Mouse (Mus musculus): ENCODE results near the gene Ap4b1.
"Not testable (repeated sequence)": the region's sequence is repeated elsewhere in the genome, so short reads cannot be mapped to it uniquely, and the experiment has no call there.

The Ap4b1 gene

DNA sequence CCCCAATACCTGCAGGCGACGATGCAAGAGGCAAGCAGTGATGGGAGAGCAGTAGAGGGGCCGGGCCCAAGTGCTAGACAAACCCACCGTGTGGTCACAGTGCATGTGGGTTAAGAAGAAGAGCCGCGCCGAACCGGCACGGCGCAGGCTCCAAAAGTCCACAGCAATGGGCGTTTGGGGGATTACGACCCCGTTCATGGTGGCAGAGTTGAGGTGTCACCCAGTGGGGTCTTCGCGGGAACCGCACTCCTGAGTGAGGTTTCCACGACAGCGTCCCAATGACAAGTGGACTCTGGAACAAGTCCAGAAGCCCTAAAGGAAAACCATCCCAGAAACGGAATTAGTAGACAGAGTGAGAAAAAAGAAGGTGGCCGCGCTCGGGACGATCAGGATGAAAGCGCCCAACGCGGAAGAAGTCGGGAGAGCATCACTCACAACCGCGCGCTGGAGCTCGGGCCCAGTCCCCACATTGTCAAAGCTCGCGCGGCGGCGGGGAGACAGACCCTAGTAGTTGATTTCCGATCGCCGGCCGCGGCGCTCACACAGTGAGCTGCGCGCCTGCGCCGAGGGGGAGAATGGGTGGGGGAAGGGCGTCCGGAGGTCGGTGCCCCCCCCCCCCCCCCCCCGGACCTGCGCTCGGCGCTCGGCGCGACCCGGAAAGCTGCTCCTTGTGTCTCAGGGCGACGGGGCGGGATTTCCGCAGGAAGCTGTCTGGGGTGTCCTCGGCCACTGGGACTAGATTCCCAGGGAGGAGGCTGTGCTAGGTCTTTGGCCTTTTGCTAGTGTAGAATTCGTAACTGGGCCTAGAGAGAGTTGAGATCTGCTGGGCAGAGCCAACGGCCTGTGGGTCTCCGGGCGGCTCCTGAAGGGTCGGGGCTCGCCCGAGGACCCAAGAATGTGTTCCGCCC is at the start of gene Ap4b1, which contains the start of the genes Dclre1b and Gm43064:
TSS of gene Ap4b1 (plus strand) at position 630 of the 908 bp plus-strand sequence.
TSS of gene Dclre1b (minus strand) at position 554 of the 908 bp plus-strand sequence.
TSS of gene Gm43064 (plus strand) at position 683 of the 908 bp plus-strand sequence.
- peak; percentile 82 for DNase-seq (ENCODE audit: low spot score)

- DNase-seq (ENCODE audit: low spot score) = no peak
Observed at GRCm38 (mm10) chr3:103766789-103767188, 42.5 kb upstream of the Ap4b1 start.

DNA sequence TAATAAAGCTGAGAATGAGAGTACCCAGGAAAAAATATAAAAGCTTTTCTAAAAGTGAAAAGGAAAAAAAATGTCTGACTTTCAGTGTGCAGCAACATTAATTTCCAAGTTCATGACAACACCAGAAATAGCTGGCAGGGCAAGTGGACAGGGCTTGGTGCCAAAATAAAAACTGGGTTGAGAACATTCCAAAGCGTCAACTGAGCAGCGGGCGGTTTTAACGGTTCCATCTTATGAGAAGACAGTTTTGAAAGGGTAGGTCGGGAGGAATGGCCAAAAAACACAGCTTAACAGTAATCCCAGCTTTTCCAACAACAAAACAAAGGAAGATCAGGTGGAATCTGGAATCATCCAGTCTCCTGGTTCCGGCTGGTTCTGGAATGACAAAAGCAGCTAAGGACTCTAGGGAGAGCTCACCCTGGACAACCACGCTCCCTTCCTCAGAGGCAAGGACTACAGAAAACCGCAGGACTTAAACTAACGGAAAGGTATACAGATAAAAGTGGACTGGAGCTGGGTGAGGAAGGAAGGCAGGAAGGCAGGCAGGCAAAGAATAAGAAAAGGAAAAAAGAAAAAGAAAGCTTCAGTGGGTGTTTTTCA is 37.7 kb upstream of the Ap4b1 start:
- DNase-seq (ENCODE audit: low spot score) = no peak

DNA sequence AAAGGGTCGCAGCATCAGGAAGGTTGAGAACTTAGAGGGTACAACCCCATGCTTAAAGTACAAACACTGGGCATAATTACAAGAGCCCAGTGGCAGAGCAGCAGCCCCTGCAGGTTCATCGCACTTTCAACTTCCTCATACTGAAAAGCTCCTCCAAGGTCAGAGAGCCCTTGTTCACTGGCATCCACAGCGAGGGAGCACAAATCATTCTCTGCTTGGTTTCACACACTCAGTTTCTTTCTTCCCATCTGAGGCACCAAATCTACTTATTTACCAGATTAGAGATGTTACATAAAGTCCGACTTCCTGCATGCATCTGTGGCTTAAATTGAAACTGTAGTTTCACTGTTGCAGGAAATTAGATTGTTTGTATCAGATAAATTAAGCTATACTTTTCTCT is 36.5 kb upstream of the Ap4b1 start:
- DNase-seq (ENCODE audit: low spot score) = no peak

GRCm38 (mm10) chr3:103773508-103773907 is 35.8 kb upstream of the Ap4b1 start:
- no peak for DNase-seq (ENCODE audit: low spot score)

DNA sequence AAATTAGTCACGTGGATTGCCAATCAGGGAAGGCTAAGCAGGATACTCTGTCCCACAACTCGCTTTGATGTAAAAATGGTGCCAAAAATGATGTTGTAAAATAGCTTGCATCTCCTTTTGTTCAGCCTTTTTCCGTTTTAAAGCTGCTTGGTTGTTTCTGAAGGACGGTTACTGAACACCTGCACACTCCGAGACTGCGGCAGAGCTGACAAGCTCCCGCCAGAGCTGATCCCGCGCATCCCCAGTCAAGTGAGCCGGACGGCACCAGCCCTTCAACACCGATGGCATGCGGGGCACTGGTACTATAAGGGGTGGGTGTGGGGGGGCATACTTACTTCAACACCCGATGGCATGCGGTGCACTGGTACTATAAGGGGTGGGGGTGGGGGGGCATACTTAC is 35.3 kb upstream of the Ap4b1 start:
- no peak for DNase-seq (ENCODE audit: low spot score)

DNA sequence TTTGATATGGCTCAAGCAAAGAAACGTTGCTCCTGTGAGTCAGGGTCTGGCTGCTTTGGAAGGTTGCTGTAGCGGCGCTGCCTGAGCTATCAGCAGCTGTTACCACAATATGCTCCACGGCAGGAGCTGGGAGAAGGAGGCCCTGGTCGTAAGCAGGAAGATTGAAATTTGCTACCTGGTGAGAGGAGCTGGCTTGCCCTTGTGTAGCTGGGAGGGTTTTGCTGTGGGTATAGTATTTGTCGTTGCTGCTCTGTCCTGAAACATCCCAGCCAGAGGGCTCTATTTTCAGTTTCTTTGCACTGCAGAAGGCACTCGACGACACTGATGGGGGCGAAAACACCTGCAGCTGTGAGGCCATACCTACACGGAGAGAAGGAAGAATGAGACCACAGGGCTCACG is 31.4 kb upstream of the Ap4b1 start:
- DNase-seq (ENCODE audit: low spot score) = no peak

- no peak for DNase-seq (ENCODE audit: low spot score)
Observed at GRCm38 (mm10) chr3:103778660-103779059, 30.7 kb upstream of the Ap4b1 start.

DNA sequence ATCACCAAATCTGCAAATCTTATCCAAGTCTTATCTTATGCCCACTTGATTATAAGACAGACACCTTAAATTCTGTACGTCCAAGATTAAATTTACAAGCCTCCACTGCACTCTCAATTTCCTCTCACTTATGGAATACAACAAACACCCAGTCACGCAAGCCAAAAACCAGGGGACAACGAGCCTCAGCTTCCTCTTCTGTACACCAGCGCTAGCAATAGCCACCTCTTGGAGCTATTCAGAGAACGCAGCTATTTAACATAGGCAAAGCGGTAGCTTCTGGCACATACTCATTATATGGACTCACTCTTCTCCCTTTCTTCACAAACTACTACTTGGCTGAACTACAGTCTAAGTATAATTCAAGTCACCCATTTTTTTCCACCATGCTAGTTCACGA is 30.1 kb upstream of the Ap4b1 start:
- no peak for DNase-seq (ENCODE audit: low spot score)

DNA sequence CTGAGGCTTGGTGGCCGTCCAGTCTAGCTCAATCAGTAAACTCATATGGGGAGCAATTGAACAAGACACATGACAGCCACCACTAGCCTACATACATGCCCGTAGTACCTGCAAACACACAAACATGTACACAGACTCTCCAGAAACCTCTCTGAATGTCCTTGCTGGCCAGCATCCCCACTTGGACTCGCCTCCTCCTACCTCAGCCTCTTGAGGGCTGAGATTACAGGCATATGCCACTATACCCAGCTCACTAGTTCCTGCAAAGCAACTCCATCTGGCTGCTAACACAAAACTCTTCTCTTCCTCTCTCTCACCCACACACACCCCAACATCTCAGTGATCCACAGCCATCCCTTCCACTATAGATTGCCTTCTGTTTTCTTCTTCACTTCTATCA is 29.0 kb upstream of the Ap4b1 start:
- DNase-seq (ENCODE audit: low spot score) = no peak

DNA sequence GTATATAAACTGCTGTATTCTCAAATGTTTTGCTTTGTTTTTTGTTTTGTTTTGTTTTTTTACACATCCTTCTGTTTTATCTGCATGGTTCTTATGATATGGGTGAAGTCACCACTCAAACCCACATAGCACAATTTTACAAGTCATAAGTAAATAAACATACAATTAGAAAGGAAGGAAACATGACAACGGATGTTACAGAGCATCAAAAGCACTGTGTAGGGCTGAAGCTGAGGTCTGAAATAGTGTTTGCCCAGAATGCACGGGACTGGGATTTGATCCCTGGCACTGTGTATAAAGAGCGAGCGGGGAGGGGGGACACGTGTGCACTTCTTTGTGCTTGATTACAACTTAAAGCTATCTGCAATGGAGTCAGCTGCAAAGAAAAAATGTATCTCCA is 28.5 kb upstream of the Ap4b1 start:
- no peak for DNase-seq (ENCODE audit: low spot score)

- no peak for DNase-seq (ENCODE audit: low spot score)
Observed at GRCm38 (mm10) chr3:103782844-103783609, 26.3 kb upstream of the Ap4b1 start.

- DNase-seq (ENCODE audit: low spot score) = no peak
Observed at GRCm38 (mm10) chr3:103787225-103787624, 22.1 kb upstream of the Ap4b1 start.

DNA sequence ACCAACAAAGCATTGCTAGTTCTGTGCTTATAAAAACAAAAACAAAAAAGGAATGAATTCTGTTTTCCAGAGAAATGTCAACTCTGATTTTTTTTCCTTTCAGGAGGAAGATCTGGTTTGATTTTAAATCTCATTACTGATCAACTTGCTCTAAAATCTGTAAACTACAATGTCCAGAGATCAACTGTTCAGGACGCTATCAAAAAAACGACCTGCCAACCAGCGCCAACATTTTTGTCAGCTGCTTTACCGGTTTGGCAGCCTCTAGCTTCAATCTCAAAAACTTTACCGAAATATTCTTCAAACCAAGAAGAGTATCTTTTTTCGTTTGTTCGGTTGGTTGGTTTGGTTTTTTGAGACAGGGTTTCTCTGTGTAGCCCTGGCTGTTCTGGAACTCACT is 20.2 kb upstream of the Ap4b1 start:
- DNase-seq (ENCODE audit: low spot score) = no peak

DNA sequence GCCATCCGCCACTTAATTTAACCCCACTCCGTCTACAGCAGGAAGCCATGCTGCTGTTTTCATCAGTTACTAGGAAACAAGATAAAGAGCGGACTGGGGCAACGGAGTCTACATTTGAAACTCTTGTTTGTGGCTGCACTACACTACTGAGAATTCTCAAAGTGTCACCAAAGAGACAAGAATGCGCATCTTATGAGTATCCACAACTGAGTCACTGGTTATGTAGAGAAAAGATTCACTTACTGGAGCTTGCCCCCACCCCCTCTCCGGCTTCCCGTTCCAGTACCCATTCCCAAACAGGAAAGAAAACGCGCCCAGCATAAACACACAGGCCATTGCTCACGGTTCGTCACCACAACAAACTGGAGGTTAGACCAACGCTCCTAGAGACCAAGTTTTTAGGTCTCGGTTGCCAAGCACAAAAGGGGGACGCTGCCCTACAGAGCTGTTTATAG is 19.4 kb upstream of the Ap4b1 start:
- DNase-seq (ENCODE audit: low spot score) = no peak

GRCm38 (mm10) chr3:103790346-103791145 is 18.8 kb upstream of the Ap4b1 start:
- no peak for DNase-seq (ENCODE audit: low spot score)

- peak; percentile 87 for DNase-seq (ENCODE audit: low spot score)
Observed at GRCm38 (mm10) chr3:103791230-103792110, 17.9 kb upstream of the Ap4b1 start, which contains the start of gene Hipk1. TSS of gene Hipk1 (minus strand) at chr3:103791563.

DNA sequence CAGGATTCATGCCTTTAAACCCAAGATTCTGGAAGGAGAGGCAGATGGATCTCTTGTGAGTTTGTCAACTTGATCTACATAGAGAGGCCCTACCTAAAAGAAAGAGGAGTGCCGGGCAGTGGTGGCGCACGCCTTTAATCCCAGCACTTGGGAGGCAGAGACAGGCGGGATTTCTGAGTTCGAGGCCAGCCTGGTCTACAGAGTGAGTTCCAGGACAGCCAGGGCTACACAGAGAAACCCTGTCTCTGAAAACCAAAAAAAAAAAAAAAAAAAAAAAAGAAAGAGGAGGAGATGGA is 17.3 kb upstream of the Ap4b1 start:
- not testable (repeated sequence) for DNase-seq (ENCODE audit: low spot score)

DNA sequence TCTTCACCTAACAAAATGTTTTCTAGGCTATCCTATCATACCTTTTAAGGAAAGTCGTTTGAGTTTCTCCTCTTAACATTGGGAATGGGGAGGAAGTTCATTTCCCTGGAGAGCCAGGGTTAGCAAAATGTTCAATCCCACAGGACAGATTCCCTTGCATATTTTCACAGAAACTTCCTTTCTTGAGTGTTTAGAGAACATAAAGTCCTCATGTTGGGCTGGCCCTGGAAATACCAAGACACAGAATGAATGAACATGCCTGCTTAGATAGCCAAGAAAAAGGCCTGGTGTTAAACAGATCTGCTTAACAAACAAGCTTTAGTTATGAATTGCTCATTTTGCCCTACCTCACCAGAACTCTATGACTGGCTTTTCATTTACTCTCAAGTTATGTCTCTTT is 16.8 kb upstream of the Ap4b1 start:
- no peak for DNase-seq (ENCODE audit: low spot score)

- no peak for DNase-seq (ENCODE audit: low spot score)
Observed at GRCm38 (mm10) chr3:103796389-103796788, 12.9 kb upstream of the Ap4b1 start.

- DNase-seq (ENCODE audit: low spot score) = no peak
Observed at GRCm38 (mm10) chr3:103799507-103799906, 9.8 kb upstream of the Ap4b1 start.
